Mouse (Mus musculus): ENCODE data around the gene Elmo1. TPM values are rescaled to one million over a fixed set of nuclear protein-coding genes. Genes with fewer than 3 reads are reported as not detected.

The Elmo1 gene
- total and polyA plus RNA-seq, 3 experiments, result 23.1 to 50.2 (median 32.2) TPM

GRCm38 (mm10) chr13:20100357-20100756 is 10.0 kb downstream of the Elmo1 start:
- Histone ChIP-seq H3K79me2 (replicated peaks; ENCODE audit: control insufficient read depth, extremely low read depth, insufficient read depth, poor library complexity, severe bottlenecking) (peaks cover 7% of the 10 kb centered on the region; the same call in 1 of the 2 replicates), H3K4me2 (ENCODE audit: insufficient read depth, low read depth, poor library complexity, severe bottlenecking) (no peak overlapping the region), H3K4me3 (replicated peaks in 1 of 3; ENCODE audit: low read depth in 2 of 3, low read length in 2 of 3, poor library complexity in 1 of 3) (no peak overlapping the region), H3K36me3 (replicated peaks in 1 of 2; ENCODE audit: control insufficient read depth in 1 of 2, insufficient read depth in 1 of 2, low read length in 1 of 2) (peaks cover 0 to 22% of the 10 kb centered on the region in 2 experiments), H3K9ac (ENCODE audit: insufficient read depth, low read depth) (no peak overlapping the region), H3K27me3 (replicated peaks) (no peaks in the 10 kb centered on the region), H3K4me1 (ENCODE audit: control insufficient read depth in 1 of 2, insufficient read depth in 2 of 2) (peaks cover 1 to 68% of the 10 kb centered on the region in 2 experiments; a peak in 2 of 4 replicates), H3K9me3 (replicated peaks; ENCODE audit: low read length) (no peaks in the 10 kb centered on the region), H3K27ac (ENCODE audit: insufficient read depth, low read depth) (no peak overlapping the region)
- TF ChIP-seq MXI1 (IDR thresholded peaks at IDR 0.05; ENCODE audit: low read depth, low read length) (no peak), UBTF (IDR thresholded peaks at IDR 0.05; ENCODE audit: low read depth, low read length) (no peak), RCOR1 (conservative IDR thresholded peaks at IDR 0.05; ENCODE audit: low read depth, low read length) (no peak), CHD2 (IDR thresholded peaks at IDR 0.05; ENCODE audit: low read length) (no peak), ZNF384 (IDR thresholded peaks at IDR 0.05; ENCODE audit: low read depth, low read length) (no peak), MEF2A (IDR thresholded peaks at IDR 0.05; ENCODE audit: borderline replicate concordance, low read depth, low read length) (no peak), MAZ (IDR thresholded peaks at IDR 0.05; ENCODE audit: low read depth, low read length) (no peak), GABPA (IDR thresholded peaks at IDR 0.05; ENCODE audit: insufficient replicate concordance, low read depth, low read length) (no peak), USF1 (IDR thresholded peaks at IDR 0.05; ENCODE audit: low read depth, low read length) (no peak), CTCF (conservative IDR thresholded peaks at IDR 0.05 in 1 of 2, IDR thresholded peaks at IDR 0.05 in 1 of 2; ENCODE audit: low read depth in 2 of 2, low read length in 2 of 2) (no peak), ZKSCAN1 (IDR thresholded peaks at IDR 0.05; ENCODE audit: borderline replicate concordance, low read depth, low read length) (no peak), MAX (IDR thresholded peaks at IDR 0.05; ENCODE audit: low read length) (no peak), NRF1 (IDR thresholded peaks at IDR 0.05; ENCODE audit: low read depth, low read length) (no peak)
- dilution Hi-C loops (cut with MboI; ENCODE audit: extremely low pct_ligation_motif_present, extremely low pct_unique_long_range_greater_than_20kb, low sequenced_read_pairs), result no loop called here
- in situ Hi-C loops (cut with MboI; ENCODE audit: low pct_ligation_motif_present, low pct_unique_long_range_greater_than_20kb, low sequenced_read_pairs), result loop anchor here (25.0 kb wide), 1 partner anchor 1062 kb away; no protein-coding TSS in a partner anchor
- no peak for DNase-seq (ENCODE audit: extremely low read depth)

GRCm38 (mm10) chr13:20101691-20102090 is 11.3 kb downstream of the Elmo1 start:
- peaks cover 1% of the 10 kb centered on the region; the same call in 1 of the 2 replicates for H3K79me2 ChIP-seq (replicated peaks; ENCODE audit: control insufficient read depth, extremely low read depth, insufficient read depth, poor library complexity, severe bottlenecking)
- in situ Hi-C loops (cut with MboI; ENCODE audit: low pct_ligation_motif_present, low pct_unique_long_range_greater_than_20kb, low sequenced_read_pairs) (loop anchor here (25.0 kb wide), 1 partner anchor 1061 kb away; no protein-coding TSS in a partner anchor), dilution Hi-C loops (cut with MboI; ENCODE audit: extremely low pct_ligation_motif_present, extremely low pct_unique_long_range_greater_than_20kb, low sequenced_read_pairs) (no loop called here)
- no peak overlapping the region for H3K27ac ChIP-seq (ENCODE audit: insufficient read depth, low read depth)
- peaks cover 0 to 24% of the 10 kb centered on the region in 2 experiments for H3K36me3 ChIP-seq (replicated peaks in 1 of 2; ENCODE audit: control insufficient read depth in 1 of 2, insufficient read depth in 1 of 2, low read length in 1 of 2)
- H3K4me3 ChIP-seq (replicated peaks in 1 of 3; ENCODE audit: low read depth in 2 of 3, low read length in 2 of 3, poor library complexity in 1 of 3), result no peak overlapping the region
- H3K4me2 ChIP-seq (ENCODE audit: insufficient read depth, low read depth, poor library complexity, severe bottlenecking), result no peak overlapping the region
- H3K9me3 ChIP-seq (replicated peaks; ENCODE audit: low read length), result no peaks in the 10 kb centered on the region
- no peak overlapping the region for H3K9ac ChIP-seq (ENCODE audit: insufficient read depth, low read depth)
- H3K4me1 ChIP-seq (ENCODE audit: control insufficient read depth in 1 of 2, insufficient read depth in 2 of 2), result peaks cover 0 to 70% of the 10 kb centered on the region in 2 experiments; a peak in 3 of 4 replicates
- TF ChIP-seq CTCF (conservative IDR thresholded peaks at IDR 0.05 in 1 of 2, IDR thresholded peaks at IDR 0.05 in 1 of 2; ENCODE audit: low read depth in 2 of 2, low read length in 2 of 2), result no peak
- TF ChIP-seq USF2 (conservative IDR thresholded peaks at IDR 0.05; ENCODE audit: low read depth, low read length), result no peak
- TF ChIP-seq IRF4 (IDR thresholded peaks at IDR 0.05; ENCODE audit: low read depth, low read length), result no peak
- no peak for TF ChIP-seq ZC3H11A (IDR thresholded peaks at IDR 0.05; ENCODE audit: low read depth, low read length)
- TF ChIP-seq HCFC1 (IDR thresholded peaks at IDR 0.05; ENCODE audit: low read depth, low read length), result no peak
- no peak for TF ChIP-seq JUN (IDR thresholded peaks at IDR 0.05; ENCODE audit: insufficient read depth, low read depth, low read length)
- no peak for TF ChIP-seq TCF12 (IDR thresholded peaks at IDR 0.05; ENCODE audit: low read depth, low read length)
- no peak for TF ChIP-seq MAX (IDR thresholded peaks at IDR 0.05; ENCODE audit: low read length)
- no peak for TF ChIP-seq NRF1 (IDR thresholded peaks at IDR 0.05; ENCODE audit: low read depth, low read length)
- no peak for TF ChIP-seq EP300 (IDR thresholded peaks at IDR 0.05; ENCODE audit: low read length)
- no peak for TF ChIP-seq MAFK (IDR thresholded peaks at IDR 0.05; ENCODE audit: insufficient replicate concordance, low read length)
- TF ChIP-seq ZNF384 (IDR thresholded peaks at IDR 0.05; ENCODE audit: low read depth, low read length), result no peak
- TF ChIP-seq ELF1 (IDR thresholded peaks at IDR 0.05; ENCODE audit: low read depth, low read length), result no peak
- TF ChIP-seq SIN3A (IDR thresholded peaks at IDR 0.05; ENCODE audit: low read length), result no peak
- no peak for TF ChIP-seq POLR2AphosphoS2 (IDR thresholded peaks at IDR 0.05; ENCODE audit: low read depth, low read length)
- TF ChIP-seq UBTF (IDR thresholded peaks at IDR 0.05; ENCODE audit: low read depth, low read length), result no peak
- TF ChIP-seq MYC (IDR thresholded peaks at IDR 0.05; ENCODE audit: low read depth, low read length), result no peak
- no peak for TF ChIP-seq ZKSCAN1 (IDR thresholded peaks at IDR 0.05; ENCODE audit: borderline replicate concordance, low read depth, low read length)
- DNase-seq (ENCODE audit: extremely low read depth), result no peak
- H3K27me3 ChIP-seq (replicated peaks), result no peaks in the 10 kb centered on the region
